Mouse (Mus musculus): ENCODE results near the gene Nceh1. TPM values are rescaled to one million over a fixed set of nuclear protein-coding genes. Genes with fewer than 3 reads are reported as not detected.
A peak's percentile ranks its signal among the peaks of the same experiment; 100 is the strongest.
"Not testable (repeated sequence)": the region's sequence is repeated elsewhere in the genome, so short reads cannot be mapped to it uniquely, and the experiment has no call there.

Gene Nceh1
- total and polyA plus RNA-seq, 3 experiments = 17.2 to 45.1 (median 25.7) TPM

GRCm38 (mm10) chr3:27267327-27267726 lies 84.6 kb downstream of the Nceh1 start:
- H3K27me3 ChIP-seq (ENCODE audit: insufficient read depth, low read length) = peaks cover 16% of the 10 kb centered on the region
- peaks cover 22% of the 10 kb centered on the region for H3K4me1 ChIP-seq (ENCODE audit: insufficient read depth, low read depth, low read length)
- H3K4me3 ChIP-seq (ENCODE audit: low read depth, low read length) = no peak overlapping the region
- no peaks in the 10 kb centered on the region for H3K9me3 ChIP-seq (replicated peaks)
- ATAC-seq (ENCODE audit: extremely low read depth, insufficient number of reproducible peaks, low FRiP score, poor library complexity, severe bottlenecking) = no peak
- no peaks in the 10 kb centered on the region for H3K36me3 ChIP-seq (replicated peaks)
- TF ChIP-seq TAL1 (conservative IDR thresholded peaks at IDR 0.05; ENCODE audit: low read depth, low read length) = no peak
- TF ChIP-seq POLR2AphosphoS5 (IDR thresholded peaks at IDR 0.05; ENCODE audit: insufficient replicate concordance, low read depth, low read length) = no peak
- no peak for TF ChIP-seq CTCF (IDR thresholded peaks at IDR 0.05; ENCODE audit: low read depth, low read length)
- TF ChIP-seq GATA2 (IDR thresholded peaks at IDR 0.05; ENCODE audit: borderline replicate concordance, low read depth, low read length) = no peak
- no peak for TF ChIP-seq GATA1 (IDR thresholded peaks at IDR 0.05; ENCODE audit: borderline replicate concordance, low read length)
- no peak for DNase-seq (ENCODE audit: low spot score)

DNA sequence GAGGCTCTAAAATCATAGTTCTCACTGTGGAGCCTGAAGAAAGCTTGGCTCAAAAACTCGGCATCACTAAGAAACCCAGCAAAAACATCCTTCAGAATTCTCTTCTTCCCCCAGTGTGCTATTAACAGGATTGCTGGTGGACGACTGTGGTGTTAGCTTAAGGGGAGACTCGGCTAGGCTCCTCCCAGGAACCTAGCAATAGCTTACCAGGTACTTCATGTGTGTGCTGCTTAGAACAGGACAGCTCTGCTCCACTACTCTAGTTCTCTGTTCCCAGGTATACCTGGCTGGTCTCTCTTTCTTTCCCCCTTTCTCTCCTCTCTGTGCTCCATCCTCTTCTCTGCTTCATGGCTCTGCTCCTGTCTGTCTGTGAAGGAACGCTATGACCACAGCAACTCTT lies 85.1 kb downstream of the Nceh1 start:
- H3K9me3 ChIP-seq (replicated peaks) = no peaks in the 10 kb centered on the region
- peaks cover 26% of the 10 kb centered on the region for H3K4me1 ChIP-seq (ENCODE audit: insufficient read depth, low read depth, low read length)
- TF ChIP-seq POLR2AphosphoS5 (IDR thresholded peaks at IDR 0.05; ENCODE audit: insufficient replicate concordance, low read depth, low read length) = no peak
- no peak for TF ChIP-seq GATA1 (IDR thresholded peaks at IDR 0.05; ENCODE audit: borderline replicate concordance, low read length)
- no peak for TF ChIP-seq GATA2 (IDR thresholded peaks at IDR 0.05; ENCODE audit: borderline replicate concordance, low read depth, low read length)
- TF ChIP-seq TAL1 (conservative IDR thresholded peaks at IDR 0.05; ENCODE audit: low read depth, low read length) = no peak
- no peak for TF ChIP-seq CTCF (IDR thresholded peaks at IDR 0.05; ENCODE audit: low read depth, low read length)
- peaks cover 16% of the 10 kb centered on the region for H3K27me3 ChIP-seq (ENCODE audit: insufficient read depth, low read length)
- no peak for ATAC-seq (ENCODE audit: extremely low read depth, insufficient number of reproducible peaks, low FRiP score, poor library complexity, severe bottlenecking)
- H3K4me3 ChIP-seq (ENCODE audit: low read depth, low read length) = no peak overlapping the region
- no peak for DNase-seq (ENCODE audit: low spot score)
- H3K36me3 ChIP-seq (replicated peaks) = no peaks in the 10 kb centered on the region

DNA sequence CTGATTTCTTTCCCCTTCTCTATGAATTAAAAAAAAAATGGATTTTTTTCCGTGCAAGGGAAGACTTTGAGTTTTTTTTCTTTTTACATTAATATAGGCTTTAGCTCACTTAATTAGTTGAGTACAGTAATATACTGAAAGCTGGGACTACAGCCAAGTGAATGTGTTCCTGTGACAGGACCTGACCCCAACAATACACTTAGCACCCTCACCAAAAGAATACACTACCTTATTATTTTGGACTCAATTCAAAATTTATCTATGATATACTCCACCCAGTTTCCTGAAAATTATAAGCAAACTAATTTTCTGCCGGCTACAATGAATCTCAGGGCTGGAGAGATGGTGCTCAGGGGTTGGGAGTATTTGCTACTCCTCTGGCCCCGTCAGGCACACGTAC lies 86.4 kb downstream of the Nceh1 start:
- no peak for ATAC-seq (ENCODE audit: extremely low read depth, insufficient number of reproducible peaks, low FRiP score, poor library complexity, severe bottlenecking)
- TF ChIP-seq TAL1 (conservative IDR thresholded peaks at IDR 0.05; ENCODE audit: low read depth, low read length) (no peak), GATA1 (IDR thresholded peaks at IDR 0.05; ENCODE audit: borderline replicate concordance, low read length) (no peak), GATA2 (IDR thresholded peaks at IDR 0.05; ENCODE audit: borderline replicate concordance, low read depth, low read length) (no peak), POLR2AphosphoS5 (IDR thresholded peaks at IDR 0.05; ENCODE audit: insufficient replicate concordance, low read depth, low read length) (no peak), CTCF (IDR thresholded peaks at IDR 0.05; ENCODE audit: low read depth, low read length) (no peak)
- H3K27me3 ChIP-seq (ENCODE audit: insufficient read depth, low read length) = peaks cover 11% of the 10 kb centered on the region
- no peaks in the 10 kb centered on the region for H3K36me3 ChIP-seq (replicated peaks)
- DNase-seq (ENCODE audit: low spot score) = no peak
- peaks cover 34% of the 10 kb centered on the region for H3K4me1 ChIP-seq (ENCODE audit: insufficient read depth, low read depth, low read length)
- no peaks in the 10 kb centered on the region for H3K9me3 ChIP-seq (replicated peaks)
- H3K4me3 ChIP-seq (ENCODE audit: low read depth, low read length) = no peak overlapping the region

DNA sequence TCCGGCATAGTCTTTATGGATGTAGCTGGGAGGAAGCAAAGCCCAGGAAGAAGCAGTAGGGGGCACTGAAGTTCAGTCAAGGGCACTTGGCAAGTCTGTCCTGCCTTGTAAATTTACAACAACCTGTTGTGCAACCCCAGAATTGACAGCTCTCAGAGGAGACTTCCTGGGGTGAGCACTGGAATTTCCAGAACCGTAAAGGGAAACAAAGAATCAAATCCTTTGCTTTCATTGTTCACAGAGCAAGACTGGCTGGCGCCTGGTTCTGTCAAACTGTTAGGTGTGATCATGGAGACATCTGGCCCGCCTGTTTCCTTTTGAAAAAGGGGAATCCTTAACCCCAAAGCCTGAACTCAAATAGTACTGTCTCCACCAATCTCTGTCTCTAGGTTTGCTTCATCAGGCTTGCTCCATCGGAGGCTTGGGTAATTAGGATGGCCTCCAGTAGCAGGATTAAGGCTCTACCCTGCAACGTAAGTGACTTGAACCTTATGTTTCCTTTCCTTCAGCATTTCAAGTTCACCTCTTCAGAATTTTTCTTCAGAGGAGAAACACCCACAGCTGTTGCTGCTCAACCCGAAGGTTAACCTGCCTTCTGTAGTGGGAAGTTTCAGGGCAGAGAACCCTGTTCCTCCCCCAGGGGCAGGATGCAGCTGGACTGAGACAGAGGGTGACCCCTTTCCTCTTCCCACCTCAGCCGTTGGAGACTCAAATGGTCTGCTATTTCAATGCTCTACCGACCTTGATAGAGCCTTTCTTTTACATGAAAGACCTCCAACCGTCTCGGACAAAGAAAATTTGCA lies 87.6 kb downstream of the Nceh1 start:
- Histone ChIP-seq H3K36me3 (replicated peaks) (no peaks in the 10 kb centered on the region), H3K27me3 (ENCODE audit: insufficient read depth, low read length) (peaks cover 8% of the 10 kb centered on the region), H3K9me3 (replicated peaks) (no peaks in the 10 kb centered on the region), H3K4me1 (ENCODE audit: insufficient read depth, low read depth, low read length) (peaks cover 41% of the 10 kb centered on the region), H3K4me3 (ENCODE audit: low read depth, low read length) (no peak overlapping the region; the same call in 1 of the 2 replicates)
- peak; percentile 39 for DNase-seq (ENCODE audit: low spot score)
- ATAC-seq (ENCODE audit: extremely low read depth, insufficient number of reproducible peaks, low FRiP score, poor library complexity, severe bottlenecking) = peak; percentile 74
- TF ChIP-seq GATA2 (IDR thresholded peaks at IDR 0.05; ENCODE audit: borderline replicate concordance, low read depth, low read length) (no peak), CTCF (IDR thresholded peaks at IDR 0.05; ENCODE audit: low read depth, low read length) (0 out of 2 replicates have a peak, but pooled peaks have one; percentile 37), POLR2AphosphoS5 (IDR thresholded peaks at IDR 0.05; ENCODE audit: insufficient replicate concordance, low read depth, low read length) (no peak)

GRCm38 (mm10) chr3:27272926-27273745 lies 90.4 kb downstream of the Nceh1 start:
- H3K36me3 ChIP-seq (replicated peaks) = no peaks in the 10 kb centered on the region
- TF ChIP-seq CTCF (IDR thresholded peaks at IDR 0.05; ENCODE audit: low read depth, low read length) = no peak
- no peak for TF ChIP-seq GATA1 (IDR thresholded peaks at IDR 0.05; ENCODE audit: borderline replicate concordance, low read length)
- H3K27me3 ChIP-seq (ENCODE audit: insufficient read depth, low read length) = no peaks in the 10 kb centered on the region
- ATAC-seq (ENCODE audit: extremely low read depth, insufficient number of reproducible peaks, low FRiP score, poor library complexity, severe bottlenecking) (no peak), DNase-seq (ENCODE audit: low spot score) (no peak)
- H3K4me3 ChIP-seq (ENCODE audit: low read depth, low read length) = peak overlapping the region; percentile 31; the same call in 1 of the 2 replicates
- no peaks in the 10 kb centered on the region for H3K9me3 ChIP-seq (replicated peaks)
- peaks cover 50% of the 10 kb centered on the region for H3K4me1 ChIP-seq (ENCODE audit: insufficient read depth, low read depth, low read length)

- peaks cover 73% of the 10 kb centered on the region for H3K4me1 ChIP-seq (ENCODE audit: insufficient read depth, low read depth, low read length)
- not testable (repeated sequence) for H3K36me3 ChIP-seq (replicated peaks); H3K9me3 ChIP-seq (replicated peaks); ATAC-seq (ENCODE audit: extremely low read depth, insufficient number of reproducible peaks, low FRiP score, poor library complexity, severe bottlenecking); DNase-seq (ENCODE audit: low spot score); H3K27me3 ChIP-seq (ENCODE audit: insufficient read depth, low read length); H3K4me3 ChIP-seq (ENCODE audit: low read depth, low read length)
Measured at GRCm38 (mm10) chr3:27279286-27279925, 96.6 kb downstream of the Nceh1 start.

Data from G1E (cell line).